Mouse (Mus musculus) ovary, postnatal 14 days (tissue): ENCODE results near the gene Slc35d2.
A peak's percentile ranks its signal among the peaks of the same experiment; 100 is the strongest.

ENCODE experiments used
- DNase-seq: peaks from one replicate; pipeline ENCODE4 v3.0.0; 2022; ENCODE audit warnings: low spot score

Slc35d2 gene

DNA sequence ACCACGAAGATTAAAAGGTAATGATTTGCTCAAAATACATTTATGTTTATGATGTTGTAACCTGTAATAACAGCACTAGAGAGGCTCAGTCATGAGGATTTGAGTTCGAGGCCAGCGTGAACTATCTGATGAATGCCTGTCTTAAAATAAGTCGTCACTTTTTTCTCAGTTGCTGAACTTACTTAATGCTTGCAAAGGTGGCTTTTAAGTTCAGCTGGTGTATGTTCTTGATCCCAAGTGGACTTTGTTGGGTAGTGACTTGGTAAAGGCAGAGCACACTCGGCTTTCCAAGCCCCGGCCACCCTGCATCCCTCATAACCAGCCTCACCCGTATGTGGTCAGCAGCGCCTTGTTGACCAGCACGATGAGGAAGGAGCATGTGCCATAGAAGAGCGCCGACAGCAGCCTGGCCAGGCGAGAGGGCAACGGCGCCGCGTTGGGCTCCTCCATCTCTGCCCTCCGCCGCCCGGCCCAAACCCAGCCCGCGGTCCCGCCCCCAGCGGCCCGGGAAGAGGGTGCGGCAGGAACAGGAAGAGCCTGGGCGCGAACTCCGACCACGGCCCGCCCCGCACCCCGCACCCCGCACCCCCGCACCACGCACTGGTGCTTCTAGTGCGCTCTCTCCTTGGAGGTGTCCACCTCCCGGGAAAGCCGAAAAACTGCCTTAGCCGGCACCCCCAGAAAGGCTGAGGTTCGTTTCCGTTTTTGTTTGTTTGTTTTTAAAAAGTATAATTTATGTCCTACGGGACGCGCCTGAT, at the start of gene Slc35d2:
Slc35d2 (minus strand) TSS at position 511 of the 758 bp plus-strand sequence.
- peak; percentile 45 for DNase-seq

DNA sequence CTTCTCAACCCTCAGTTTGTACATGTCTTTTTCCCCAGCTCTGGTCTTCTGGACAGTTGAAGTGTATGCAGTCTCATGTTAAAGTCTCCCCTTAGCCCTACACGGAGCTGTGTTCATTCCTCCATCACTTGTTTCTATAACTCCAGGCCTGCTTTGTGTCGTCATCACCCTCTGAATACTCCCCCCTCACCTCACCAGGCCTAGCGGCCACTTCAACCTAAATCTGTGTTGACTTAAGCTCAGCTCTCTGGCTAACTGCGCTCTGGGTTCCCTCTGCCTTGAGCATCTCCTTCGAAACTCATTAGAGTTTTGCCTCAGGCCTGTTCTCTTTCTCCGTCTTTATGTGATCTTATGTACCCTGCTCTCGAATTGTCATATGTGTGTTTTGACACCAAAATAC, 48.8 kb upstream of the Slc35d2 start:
- no peak for DNase-seq

- no peak for DNase-seq
Observed at GRCm38 (mm10) chr13:64169746-64170145, 40.6 kb upstream of the Slc35d2 start.

- no peak for DNase-seq
Observed at GRCm38 (mm10) chr13:64163147-64163715, 34.1 kb upstream of the Slc35d2 start.

- DNase-seq = no peak
Observed at GRCm38 (mm10) chr13:64162626-64163025, 33.5 kb upstream of the Slc35d2 start.

- DNase-seq = no peak
Observed at GRCm38 (mm10) chr13:64161916-64162611, 32.9 kb upstream of the Slc35d2 start.

DNA sequence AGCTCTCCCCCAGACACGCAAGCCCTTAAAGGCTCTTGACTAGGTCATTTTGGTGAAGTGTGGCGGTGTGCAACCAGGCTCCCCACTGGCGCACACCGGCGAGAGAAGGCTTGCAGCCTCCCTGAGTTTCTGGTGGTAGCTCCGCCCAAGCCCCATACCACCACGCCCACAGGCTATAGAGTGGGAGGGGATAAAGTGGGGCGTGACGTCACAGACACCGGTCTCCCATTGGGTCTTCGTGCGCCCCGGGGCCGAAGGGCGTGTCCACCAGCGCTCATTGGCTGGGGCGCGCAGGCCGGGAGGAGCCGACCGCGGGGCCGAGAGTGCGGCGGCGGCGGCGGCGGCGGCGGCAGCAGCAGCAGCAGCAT, 32.4 kb upstream of the Slc35d2 start, which contains the start of gene Habp4:
Habp4 (plus strand) TSS at position 277 of the 368 bp plus-strand sequence.
- peak; percentile 96 for DNase-seq

GRCm38 (mm10) chr13:64156966-64157365, 27.8 kb upstream of the Slc35d2 start:
- DNase-seq = no peak

GRCm38 (mm10) chr13:64155171-64155571, 26.0 kb upstream of the Slc35d2 start:
- no peak for DNase-seq

DNA sequence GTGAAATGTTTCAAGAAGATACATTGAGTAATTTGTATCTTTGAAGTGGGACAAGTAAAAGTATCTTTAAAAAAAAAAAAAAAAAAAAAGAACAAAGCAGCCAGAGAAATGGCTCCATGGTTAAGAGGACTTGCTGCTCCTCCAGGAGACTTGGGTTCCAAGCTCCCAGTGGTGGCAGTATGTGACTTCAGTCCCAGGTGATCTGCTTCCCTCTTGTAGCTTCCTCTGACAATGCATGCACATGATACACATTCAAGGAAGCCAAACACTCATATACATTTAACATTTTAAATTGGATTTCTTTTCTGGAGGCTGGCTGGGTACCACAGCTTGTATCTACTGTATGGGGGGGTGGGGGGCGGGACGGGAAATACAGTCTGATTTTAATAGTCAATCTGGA, 25.5 kb upstream of the Slc35d2 start:
- DNase-seq = no peak

DNA sequence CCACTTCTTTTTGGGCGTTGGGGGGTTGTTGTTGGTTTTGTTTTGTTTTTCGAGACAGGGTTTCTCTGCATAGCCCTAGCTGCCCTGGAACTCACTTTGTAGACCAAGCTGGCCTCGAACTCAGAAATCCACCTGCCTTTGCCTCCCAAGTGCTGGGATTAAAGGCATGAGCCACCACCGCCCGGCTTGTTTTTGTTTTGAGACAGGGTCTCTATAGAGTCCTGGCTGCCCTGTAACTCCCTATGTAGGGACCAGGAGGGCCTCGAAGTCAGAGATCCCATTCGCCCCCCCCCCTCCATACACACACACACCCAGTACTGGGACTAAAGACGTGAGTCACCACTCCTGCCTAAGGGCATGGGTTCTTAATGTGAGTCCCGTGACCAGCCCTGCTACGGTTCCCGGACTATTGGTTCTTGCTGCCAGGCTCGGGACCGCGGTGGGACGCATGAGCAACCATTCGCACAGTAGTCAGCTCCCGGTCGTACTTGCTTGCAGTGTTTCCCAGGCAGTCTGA, 24.6 kb upstream of the Slc35d2 start:
- DNase-seq = peak; percentile 17

DNA sequence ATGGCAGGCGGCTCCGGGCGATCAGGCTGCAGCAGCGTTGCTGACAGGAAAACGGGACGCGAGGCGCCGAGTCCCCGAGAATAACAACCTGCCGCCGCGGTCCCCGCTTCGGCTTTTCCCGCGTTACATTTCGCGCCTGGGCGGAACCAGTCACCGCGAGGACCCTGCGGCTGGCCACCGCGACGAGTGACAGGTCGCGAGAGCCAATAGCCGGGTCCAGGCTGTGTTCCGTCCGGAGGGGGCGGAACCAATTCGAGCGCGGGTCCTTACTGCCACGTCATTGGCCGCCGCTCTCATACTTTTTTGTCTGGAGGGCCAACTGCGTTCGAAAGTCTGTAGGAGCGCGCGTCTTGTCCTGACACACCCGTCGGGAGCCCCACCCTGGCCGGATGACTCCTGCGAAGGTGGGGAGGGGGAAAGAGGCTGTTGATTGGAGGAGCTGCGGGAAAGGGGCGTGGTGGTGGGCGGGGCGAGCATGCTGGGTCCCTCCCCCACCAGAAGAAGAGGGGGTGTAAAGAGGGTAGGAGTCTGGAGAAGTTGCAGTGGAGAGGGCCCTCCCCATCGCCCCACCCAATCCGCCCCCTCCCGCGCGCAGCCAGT, 24.0 kb upstream of the Slc35d2 start, which contains the start of gene Zfp367:
Zfp367 (minus strand) TSS at position 120 of the 600 bp plus-strand sequence.
- DNase-seq = peak; percentile 93

- no peak for DNase-seq
Observed at GRCm38 (mm10) chr13:64152671-64153082, 23.5 kb upstream of the Slc35d2 start.

DNA sequence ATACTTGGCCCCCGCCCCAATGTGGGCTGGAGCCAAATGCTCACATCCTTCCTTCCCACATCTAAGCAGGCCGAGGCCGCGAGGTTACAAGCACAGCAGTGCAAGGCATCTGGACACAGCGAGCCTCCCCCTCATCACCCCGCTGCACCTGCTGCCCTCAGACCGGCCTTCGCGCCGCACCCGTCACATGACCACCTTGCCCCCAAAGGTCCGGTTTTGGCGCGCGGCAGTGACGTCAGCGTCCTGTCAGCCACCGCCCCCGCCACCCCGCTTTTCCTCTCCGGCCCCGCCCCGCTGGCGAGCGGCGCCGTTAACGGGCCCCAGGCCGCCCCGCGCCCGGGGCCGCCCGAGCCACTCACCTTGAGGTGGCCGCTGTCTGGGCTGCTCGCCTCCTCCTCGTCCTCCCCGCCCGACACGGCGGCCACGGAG, 23.1 kb upstream of the Slc35d2 start:
- peak; percentile 76 for DNase-seq

- no peak for DNase-seq
Observed at GRCm38 (mm10) chr13:64150121-64150520, 21.0 kb upstream of the Slc35d2 start.

DNA sequence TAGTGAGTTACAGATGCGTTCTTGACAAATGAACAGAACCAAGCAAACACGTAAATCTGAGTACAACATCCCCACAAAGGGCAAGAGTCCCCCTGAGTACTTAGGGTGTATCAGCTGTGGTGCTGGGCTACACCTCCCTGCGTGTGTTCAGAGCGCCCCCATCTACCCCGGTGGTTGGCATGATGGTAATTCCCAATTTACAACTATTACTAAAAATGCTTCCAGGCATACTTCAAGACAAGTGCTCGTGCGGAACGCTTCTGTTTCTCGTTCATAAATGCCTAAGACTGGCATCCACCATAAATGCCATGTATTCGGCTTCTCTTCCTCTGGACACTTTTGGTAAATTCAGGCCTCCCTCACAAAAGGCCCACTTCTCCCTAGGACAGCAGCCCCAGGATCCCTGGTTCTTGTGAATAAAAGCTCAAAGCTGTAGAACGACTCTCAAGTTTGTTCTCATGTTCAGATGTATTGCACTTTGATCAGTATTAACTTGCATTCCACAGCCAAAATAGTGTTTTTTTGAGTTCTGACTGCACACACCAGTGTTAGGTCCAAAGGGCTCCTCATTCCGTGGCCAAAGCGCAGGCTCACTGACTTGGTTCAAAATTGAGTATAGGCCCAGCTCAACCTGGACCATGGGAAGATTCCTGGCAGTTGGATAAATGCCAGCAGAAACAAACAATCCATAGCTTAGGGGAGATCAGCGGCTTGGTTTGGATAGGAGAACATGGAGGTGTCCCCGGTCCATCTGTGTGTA, 628 bp upstream of the Slc35d2 start:
- DNase-seq = peak; percentile 32

DNA sequence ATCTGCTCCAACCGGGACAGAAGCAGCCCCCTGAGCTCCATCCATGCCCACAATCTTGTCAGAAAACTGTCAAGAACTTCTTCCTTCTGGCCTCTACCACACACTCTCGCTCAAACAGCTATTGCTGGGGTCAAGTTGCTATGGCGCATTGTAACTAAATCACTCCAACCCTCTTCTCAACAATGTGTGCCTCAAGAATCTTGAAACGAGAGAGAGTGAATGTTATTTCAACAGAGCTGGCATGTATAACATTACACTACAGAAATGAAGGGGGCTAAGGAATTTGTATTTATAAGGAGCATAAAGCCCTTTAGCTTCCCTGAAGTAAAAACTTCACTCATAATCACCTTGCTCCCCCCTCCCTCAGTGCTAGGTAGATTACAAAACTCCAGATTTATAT, 2.9 kb downstream of the Slc35d2 start:
- no peak for DNase-seq

GRCm38 (mm10) chr13:64124886-64125285, 4.3 kb downstream of the Slc35d2 start:
- no peak for DNase-seq

DNA sequence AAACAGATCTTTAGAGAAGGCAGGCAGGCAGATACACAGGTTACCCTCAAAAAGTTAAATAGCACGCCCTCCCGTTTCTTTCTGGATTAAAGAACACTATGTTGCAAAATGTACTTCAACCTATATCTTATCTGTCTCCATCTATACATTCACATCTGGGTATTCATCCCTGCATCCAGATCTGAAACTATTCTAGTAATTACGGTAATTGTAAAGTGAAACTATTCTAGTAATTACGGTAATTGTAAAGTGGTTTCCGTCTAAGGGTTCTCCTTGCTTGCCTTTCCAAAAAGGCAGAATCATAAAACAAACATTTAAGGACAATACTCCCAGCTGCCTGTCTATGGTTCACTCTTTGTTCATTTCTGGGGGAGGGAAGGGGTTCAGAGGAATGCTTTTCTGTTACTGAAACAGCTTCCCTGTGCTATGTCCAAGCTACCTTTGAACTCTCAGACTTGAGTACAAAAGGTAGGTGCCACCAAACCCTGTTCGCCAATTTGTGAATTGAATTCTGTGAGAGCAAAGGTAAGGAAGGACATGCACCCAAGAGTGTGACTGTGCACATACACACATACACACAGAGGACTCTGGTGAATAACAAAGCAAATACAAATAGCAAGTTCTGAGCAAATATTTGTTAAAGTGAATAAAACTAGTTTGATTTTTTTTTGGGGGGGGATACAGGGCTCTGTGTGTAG, 5.5 kb downstream of the Slc35d2 start:
- no peak for DNase-seq

DNA sequence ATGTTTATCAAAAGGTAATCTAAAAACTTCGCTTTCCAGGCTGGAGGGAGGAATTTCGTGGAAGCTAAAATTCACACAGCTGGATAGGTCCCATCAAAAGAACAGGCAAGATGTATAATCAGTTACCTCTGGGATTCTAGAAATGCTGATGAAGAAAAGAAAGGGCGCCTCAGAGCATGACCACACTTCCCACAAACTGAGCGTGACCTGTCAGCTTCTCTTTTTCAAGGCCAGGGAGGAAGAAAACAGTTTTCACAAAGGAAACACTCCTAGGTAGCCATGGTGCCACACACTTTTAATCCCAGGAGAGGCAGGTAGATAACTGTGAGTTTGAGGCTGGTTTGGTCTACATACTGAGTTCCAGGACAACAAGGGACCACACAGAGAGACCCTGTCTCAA, 8.4 kb downstream of the Slc35d2 start:
- no peak for DNase-seq

- no peak for DNase-seq
Observed at GRCm38 (mm10) chr13:64117442-64117841, 11.7 kb downstream of the Slc35d2 start.
